Mouse (Mus musculus): ENCODE results near the gene Gp1ba. TPM values are rescaled to one million over a fixed set of nuclear protein-coding genes. Genes with fewer than 3 reads are reported as not detected.
A peak's percentile ranks its signal among the peaks of the same experiment; 100 is the strongest.

Gene Gp1ba
- total RNA-seq, 1 experiment from 2014 or later, result 3.2 TPM

GRCm38 (mm10) chr11:70652029-70652883 lies 13.3 kb downstream of the Gp1ba start:
- ATAC-seq (replicated peaks; ENCODE audit: low read depth, poor library complexity, severe bottlenecking), result no peak

DNA sequence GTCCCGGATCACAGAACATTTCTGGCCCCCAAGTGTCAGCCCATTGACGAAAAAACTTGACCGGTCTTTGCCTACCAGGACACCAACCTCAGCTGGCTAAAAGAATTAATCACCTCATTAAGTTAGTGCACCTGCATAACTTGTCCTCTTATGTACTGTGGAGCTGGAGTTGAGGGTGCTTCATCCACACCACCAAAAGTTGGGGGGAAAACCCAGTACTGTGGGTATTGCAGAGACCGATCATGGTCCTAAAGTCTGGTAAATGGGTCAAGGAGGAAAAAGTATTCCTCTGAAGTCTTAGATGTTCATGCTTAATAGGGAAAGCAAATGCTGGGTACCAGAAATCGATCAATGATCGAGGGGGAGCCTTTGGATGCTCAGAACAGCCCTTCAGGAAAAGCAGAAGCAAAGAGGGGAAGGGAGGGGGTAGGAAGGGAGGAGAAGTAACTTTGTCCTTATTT lies 14.0 kb downstream of the Gp1ba start:
- ATAC-seq (replicated peaks; ENCODE audit: low read depth, poor library complexity, severe bottlenecking), result no peak

DNA sequence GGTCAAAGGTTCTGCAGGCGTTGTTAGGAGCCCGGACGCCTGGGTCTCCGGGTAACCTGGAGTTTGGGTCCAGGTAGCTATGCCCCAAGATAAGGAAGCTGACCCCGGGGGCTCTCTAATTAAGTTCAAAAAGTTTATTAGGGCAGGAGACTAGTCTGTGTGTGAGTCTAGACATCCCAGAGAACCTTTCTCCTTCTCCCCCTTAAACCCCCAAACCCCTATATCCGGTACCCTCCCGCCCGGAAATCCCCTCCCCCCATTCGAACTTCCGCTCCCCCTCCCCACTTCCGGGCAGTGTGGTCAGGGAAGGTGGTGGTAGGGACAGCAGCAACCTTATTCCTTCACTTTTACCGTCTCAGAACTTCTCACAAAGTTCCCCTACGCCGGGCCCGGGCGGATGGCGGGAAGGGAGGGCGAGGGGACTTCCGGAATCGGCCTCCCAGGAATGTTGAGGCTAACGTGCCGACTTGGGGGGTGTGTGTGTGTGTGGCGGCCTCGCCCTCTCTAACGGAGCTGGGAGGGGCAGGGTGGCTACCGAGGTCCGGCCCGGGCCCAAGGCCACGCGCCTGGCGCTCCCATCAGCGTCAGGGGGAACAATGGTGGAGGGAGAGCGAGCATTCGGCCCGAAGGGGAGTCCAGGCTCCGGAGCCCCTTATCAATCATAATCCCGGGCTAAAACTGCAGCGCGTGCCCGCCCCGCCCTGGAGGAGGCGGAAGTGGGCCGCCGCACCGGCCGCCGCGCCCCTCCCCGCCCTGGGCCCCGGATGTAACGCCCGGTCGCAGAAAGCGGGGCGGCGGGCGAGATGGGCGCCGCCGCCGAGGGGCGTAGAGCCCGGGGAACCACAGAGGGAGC lies 14.6 kb downstream of the Gp1ba start:
- ATAC-seq (replicated peaks; ENCODE audit: low read depth, poor library complexity, severe bottlenecking), result no peak

DNA sequence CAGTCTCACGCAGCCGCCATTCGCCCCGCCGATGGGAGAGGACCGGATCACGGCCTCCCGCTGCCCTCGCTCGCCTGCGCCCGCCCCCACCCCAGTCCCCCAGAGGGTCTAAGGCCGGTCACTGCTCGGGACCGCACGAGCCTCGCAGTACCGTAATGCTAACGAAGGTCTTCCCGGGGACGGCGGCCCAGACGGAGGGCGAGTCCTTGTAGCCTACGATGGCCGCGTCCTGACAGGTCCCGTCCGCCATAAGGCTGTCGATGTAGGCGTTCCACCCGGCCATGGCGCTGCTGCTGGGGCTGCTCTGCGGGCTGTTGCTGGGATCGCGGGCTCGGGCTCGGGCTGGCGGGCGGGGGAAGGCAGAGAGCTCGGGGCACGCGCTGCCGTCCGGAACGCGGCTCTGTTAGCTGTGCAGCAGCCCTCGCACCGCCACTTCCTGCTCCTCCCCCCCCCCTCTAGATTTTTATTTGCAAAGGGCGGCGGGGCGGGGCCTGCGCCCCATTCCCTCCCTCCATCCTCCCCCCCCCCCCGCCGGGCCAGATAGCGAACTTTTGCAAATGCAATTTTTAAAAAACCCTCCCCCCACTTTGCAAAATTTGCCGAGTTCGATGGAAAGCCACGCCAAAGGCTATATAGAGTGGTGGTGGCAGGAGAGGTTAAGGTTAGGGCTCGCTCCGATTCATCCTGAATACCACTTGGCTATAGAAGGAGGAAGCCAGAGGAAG lies 15.4 kb downstream of the Gp1ba start, which contains the start of gene Pfn1:
TSS of gene Pfn1 (minus strand) at position 447 of the 725 bp plus-strand sequence.
- ATAC-seq (replicated peaks; ENCODE audit: low read depth, poor library complexity, severe bottlenecking), result peak; percentile 19

DNA sequence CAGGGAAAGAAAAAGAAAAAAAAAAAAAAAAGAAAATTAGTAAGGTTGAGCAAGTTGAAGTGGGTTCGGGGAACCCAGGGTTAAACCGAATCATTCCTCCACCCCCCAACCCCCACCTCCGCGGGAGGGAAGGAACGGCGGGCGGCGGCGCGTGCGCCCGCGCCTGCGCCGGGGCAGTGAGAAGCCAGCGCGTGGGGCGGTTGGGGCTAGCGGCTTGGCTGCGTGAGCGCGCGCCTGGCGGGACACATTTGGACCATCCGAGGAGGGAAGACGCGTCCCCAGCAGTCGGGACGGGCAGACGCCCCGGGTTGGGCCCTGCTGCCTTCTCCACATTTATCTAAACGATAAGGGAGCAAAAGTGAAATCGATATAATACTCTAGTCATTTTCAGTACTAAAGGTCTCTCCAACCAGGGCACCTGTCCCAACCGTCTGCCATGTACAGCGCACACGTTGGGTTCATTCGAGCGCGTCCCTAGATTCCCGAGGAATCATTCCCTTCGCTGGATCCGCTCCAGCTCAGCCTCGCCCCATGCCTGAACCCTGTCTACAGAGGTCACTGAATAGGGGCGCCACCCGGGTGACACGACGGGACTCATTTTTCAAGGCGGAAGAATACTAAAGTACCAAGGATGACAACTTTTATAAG lies 16.1 kb downstream of the Gp1ba start:
- ATAC-seq (replicated peaks; ENCODE audit: low read depth, poor library complexity, severe bottlenecking), result peak; percentile 23

GRCm38 (mm10) chr11:70655571-70656455 lies 16.9 kb downstream of the Gp1ba start:
- ATAC-seq (replicated peaks; ENCODE audit: low read depth, poor library complexity, severe bottlenecking), result no peak

DNA sequence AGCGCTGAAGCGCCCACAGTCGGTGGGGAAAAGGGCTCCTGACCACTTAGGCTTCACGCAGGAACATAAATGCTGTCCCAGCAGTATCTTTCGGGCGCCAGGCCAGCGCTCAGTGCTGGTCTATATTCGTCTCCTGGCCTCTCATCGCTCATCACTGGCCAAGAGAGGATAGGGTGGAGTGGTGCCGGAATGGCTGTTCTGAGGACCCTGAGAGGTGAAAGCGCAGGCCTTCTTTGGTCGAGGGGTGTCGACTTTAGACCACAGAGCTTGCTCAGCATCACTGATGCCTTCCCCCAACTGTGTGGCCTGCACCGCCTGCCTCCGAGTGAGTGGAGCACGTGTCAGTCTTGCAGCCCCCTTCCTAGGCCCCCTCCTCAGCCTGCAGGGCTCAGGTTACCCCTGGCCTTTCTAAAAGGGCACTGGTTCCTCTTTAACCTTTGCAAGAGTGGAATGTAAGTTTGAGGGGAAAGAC lies 17.6 kb downstream of the Gp1ba start:
- no peak for ATAC-seq (replicated peaks; ENCODE audit: low read depth, poor library complexity, severe bottlenecking)

DNA sequence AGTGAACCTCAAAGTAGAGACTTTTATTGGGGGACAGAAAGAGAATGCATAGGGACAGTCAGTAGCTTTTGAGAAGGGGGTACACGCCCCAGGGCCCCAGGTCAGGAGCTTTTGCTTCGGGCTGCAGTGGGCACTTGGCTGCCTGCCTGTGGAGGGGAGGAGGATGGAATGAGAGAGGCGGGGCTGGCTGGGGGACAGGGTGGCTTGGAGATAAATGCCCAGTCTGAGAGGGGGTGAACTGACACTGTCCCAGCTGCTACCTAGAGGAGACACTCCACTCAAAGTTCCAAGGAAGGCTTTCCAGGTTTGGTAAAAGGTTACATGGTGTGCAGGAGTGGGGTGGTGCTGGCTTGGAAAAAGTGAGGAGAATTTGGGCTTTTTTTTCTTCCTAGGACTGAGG lies 18.0 kb downstream of the Gp1ba start, which contains the start of gene Eno3:
TSS of gene Eno3 (plus strand) at position 239 of the 400 bp plus-strand sequence.
- no peak for ATAC-seq (replicated peaks; ENCODE audit: low read depth, poor library complexity, severe bottlenecking)

GRCm38 (mm10) chr11:70657573-70657972 lies 18.7 kb downstream of the Gp1ba start:
- ATAC-seq (replicated peaks; ENCODE audit: low read depth, poor library complexity, severe bottlenecking), result no peak

GRCm38 (mm10) chr11:70657991-70658390 lies 19.1 kb downstream of the Gp1ba start:
- ATAC-seq (replicated peaks; ENCODE audit: low read depth, poor library complexity, severe bottlenecking), result no peak

- no peak for ATAC-seq (replicated peaks; ENCODE audit: low read depth, poor library complexity, severe bottlenecking)
These were observed 19.6 kb downstream of the Gp1ba start for GRCm38 (mm10) chr11:70658521-70658920.

DNA sequence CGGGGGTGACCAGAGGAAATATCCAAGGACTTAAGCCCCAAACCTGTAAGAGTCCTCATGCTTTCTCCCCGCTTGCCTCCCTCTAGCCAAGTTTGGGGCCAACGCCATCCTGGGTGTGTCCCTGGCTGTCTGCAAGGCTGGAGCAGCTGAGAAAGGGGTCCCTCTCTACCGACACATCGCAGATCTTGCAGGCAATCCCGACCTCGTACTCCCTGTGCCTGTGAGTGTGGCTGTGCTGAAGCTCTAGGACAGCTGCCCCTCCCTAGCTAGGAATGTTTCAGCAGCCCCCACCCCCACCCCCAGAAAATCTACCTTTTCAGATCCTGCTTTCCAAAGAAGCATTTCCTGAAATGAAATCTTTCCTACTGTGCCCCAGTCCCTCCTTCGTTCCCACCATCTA lies 20.0 kb downstream of the Gp1ba start:
- ATAC-seq (replicated peaks; ENCODE audit: low read depth, poor library complexity, severe bottlenecking), result no peak

DNA sequence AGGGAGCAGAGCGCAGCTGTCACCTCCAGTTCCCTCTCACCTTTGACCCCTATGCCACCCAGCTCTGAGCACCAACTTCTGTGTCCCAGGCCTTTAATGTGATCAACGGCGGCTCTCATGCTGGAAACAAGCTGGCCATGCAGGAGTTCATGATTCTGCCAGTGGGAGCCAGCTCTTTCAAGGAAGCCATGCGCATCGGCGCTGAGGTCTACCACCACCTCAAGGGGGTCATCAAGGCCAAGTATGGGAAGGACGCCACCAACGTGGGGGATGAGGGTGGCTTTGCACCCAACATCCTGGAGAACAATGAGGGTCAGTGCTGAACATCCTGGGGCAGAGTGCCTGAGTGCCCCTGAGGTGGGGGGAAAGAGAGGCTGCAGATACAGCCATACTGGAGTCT lies 21.6 kb downstream of the Gp1ba start:
- ATAC-seq (replicated peaks; ENCODE audit: low read depth, poor library complexity, severe bottlenecking), result no peak

- ATAC-seq (replicated peaks; ENCODE audit: low read depth, poor library complexity, severe bottlenecking), result no peak
These were observed 24.2 kb downstream of the Gp1ba start for GRCm38 (mm10) chr11:70663101-70663500.

DNA sequence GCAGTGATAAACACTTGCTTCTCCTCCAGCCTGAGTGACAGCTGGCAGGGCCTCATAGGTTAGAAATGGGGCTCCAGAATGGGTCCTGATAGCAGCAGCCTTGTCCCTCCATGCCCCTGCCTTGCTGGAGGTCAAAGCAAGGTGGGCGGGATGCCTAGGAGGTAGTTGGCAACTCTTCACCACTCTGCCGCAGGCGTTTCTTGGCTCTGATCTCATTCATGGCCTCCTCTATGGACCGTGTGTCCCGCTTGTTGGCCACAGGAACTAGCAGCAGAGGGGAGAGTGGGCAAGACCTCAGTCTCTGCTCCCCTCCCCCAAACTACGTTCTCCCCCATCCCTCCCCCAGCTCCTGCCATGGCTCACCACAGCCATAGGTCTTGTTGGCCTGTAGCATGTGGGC lies 25.0 kb downstream of the Gp1ba start:
- ATAC-seq (replicated peaks; ENCODE audit: low read depth, poor library complexity, severe bottlenecking), result no peak

GRCm38 (mm10) chr11:70664741-70665140 lies 25.8 kb downstream of the Gp1ba start:
- no peak for ATAC-seq (replicated peaks; ENCODE audit: low read depth, poor library complexity, severe bottlenecking)

- ATAC-seq (replicated peaks; ENCODE audit: low read depth, poor library complexity, severe bottlenecking), result no peak
These were observed 27.8 kb downstream of the Gp1ba start for GRCm38 (mm10) chr11:70666687-70667086.

DNA sequence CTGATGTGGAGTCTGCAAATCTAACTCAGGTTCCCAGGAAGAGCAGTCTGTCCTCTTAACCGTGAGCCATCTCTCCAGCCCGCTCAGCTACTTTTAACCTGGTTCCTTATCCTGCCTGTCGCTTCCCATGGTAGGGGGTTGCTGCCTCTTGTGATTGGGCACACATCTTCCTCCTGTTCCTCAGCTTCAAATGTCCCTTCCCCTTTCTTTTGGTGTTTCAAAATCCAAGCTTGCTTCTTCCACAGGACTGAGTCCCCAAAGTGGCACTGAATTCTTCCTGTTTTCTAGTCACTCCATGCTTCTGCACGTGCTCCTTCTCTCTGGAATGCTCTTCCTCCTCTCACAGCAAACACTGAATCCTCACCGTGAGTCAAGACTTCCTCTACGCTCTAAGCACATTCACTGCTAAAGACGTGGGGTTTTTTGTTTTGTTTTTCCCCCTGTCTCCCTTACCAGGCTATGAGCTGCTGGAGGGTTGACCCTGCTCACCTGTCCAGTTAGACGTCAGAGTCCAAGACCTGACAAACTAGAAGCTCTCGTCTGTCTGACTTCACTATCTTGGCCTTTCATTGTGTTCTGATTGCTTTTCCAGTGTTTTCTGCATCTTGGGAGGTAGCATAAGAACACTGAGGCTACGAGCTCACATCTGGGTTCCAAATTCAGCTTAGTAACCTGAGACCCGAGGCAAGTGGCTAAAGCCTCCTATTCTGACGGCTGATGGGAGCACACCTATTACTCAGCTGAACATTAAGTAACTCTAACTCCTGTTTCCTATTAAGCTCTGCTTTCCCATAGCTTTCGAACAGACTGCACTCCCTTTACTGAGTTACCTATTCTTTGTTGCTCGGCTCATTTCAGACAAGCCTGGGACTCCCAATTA lies 28.6 kb downstream of the Gp1ba start:
- no peak for ATAC-seq (replicated peaks; ENCODE audit: low read depth, poor library complexity, severe bottlenecking)

Measured in common myeloid progenitor, adult 5-6 weeks (primary cell).